Mouse (Mus musculus): ENCODE measurements at regions not wholly inside any gene's neighbourhood (a gene's known extent, or its start where the extent isn't known, plus 50 kb on each side); places are given as distances from the start of the nearest gene placed in this dataset.

- no peak for DNase-seq (ENCODE audit: low spot score in 2 of 2)
Observed at GRCm38 (mm10) chr9:27694805-27695593, 95.6 kb upstream of the Opcml start.

GRCm38 (mm10) chr9:27701559-27701958, 89.0 kb upstream of the Opcml start:
- DNase-seq (ENCODE audit: low spot score in 2 of 2), result no peak

GRCm38 (mm10) chr9:27702140-27702539, 88.4 kb upstream of the Opcml start:
- no peak for DNase-seq (ENCODE audit: low spot score in 2 of 2)

- no peak for DNase-seq (ENCODE audit: low spot score in 2 of 2)
Observed at GRCm38 (mm10) chr9:27704001-27704400, 86.6 kb upstream of the Opcml start.

- no peak for DNase-seq (ENCODE audit: low spot score in 2 of 2)
Observed at GRCm38 (mm10) chr9:27723840-27724408, 66.7 kb upstream of the Opcml start.

- peak in 1 of 2 experiments; percentile 55 for DNase-seq (ENCODE audit: low spot score in 2 of 2)
Observed at GRCm38 (mm10) chr9:27724576-27724975, 66.0 kb upstream of the Opcml start.

- peak; percentile 73 to 92 for DNase-seq (ENCODE audit: low spot score in 2 of 2)
Observed at GRCm38 (mm10) chr9:27728652-27729557, 61.7 kb upstream of the Opcml start.

- no peak for DNase-seq (ENCODE audit: low spot score in 2 of 2)
Observed at GRCm38 (mm10) chr9:27729558-27729889, 61.1 kb upstream of the Opcml start.

GRCm38 (mm10) chr9:27739287-27739686, 51.3 kb upstream of the Opcml start:
- DNase-seq (ENCODE audit: low spot score in 2 of 2), result no peak

All from left cerebral cortex, adult 9 months (tissue).